Mouse (Mus musculus) G1E (cell line): Measurements from ENCODE around the gene Dnah1. TPM values are rescaled to one million over a fixed set of nuclear protein-coding genes. Genes with fewer than 3 reads are reported as not detected.

ENCODE experiments used
- ATAC-seq: 2 replicates; pipeline ENCODE4 v1.8.0; 2016; ENCODE audit warnings: mild to moderate bottlenecking; ENCODE audit not compliant: insufficient number of reproducible peaks, poor library complexity, low FRiP score, severe bottlenecking; ENCODE audit errors: extremely low read depth
- DNase-seq: peaks from one replicate; pipeline ENCODE4 v3.0.0; 2012; ENCODE audit warnings: low spot score
- H3K27me3 ChIP-seq: 2 replicates; pipeline ENCODE4 v1.6.1; 2012; ENCODE audit warnings: mild to moderate bottlenecking, low read length, inconsistent platforms; ENCODE audit not compliant: insufficient read depth
- H3K36me3 ChIP-seq: replicated peaks from 2 replicates; pipeline ENCODE3; 2012; ENCODE audit warnings: mild to moderate bottlenecking, inconsistent platforms
- H3K4me1 ChIP-seq: 2 replicates; pipeline ENCODE4 v1.6.1; 2012; ENCODE audit warnings: low read depth, low read length, inconsistent platforms, mixed read lengths; ENCODE audit not compliant: insufficient read depth
- H3K4me3 ChIP-seq: 2 replicates; pipeline ENCODE4 v1.5.1; 2012; ENCODE audit warnings: low read depth, mild to moderate bottlenecking, inconsistent platforms, low read length, moderate library complexity, mixed read lengths
- H3K9me3 ChIP-seq: replicated peaks from 2 replicates; pipeline ENCODE4 v1.6.1; 2012; ENCODE audit warnings: inconsistent platforms
- CTCF ChIP-seq: IDR thresholded peaks from 2 replicates; pipeline ENCODE4 v1.5.1; 2012; ENCODE audit warnings: low read depth, low read length, inconsistent platforms, mixed read lengths
- GATA1 ChIP-seq: IDR thresholded peaks from 2 replicates; pipeline ENCODE4 v1.6.1; 2012; ENCODE audit warnings: borderline replicate concordance, low read length, inconsistent platforms, mixed read lengths
- GATA2 ChIP-seq: IDR thresholded peaks from 2 replicates; pipeline ENCODE4 v1.6.1; 2012; ENCODE audit warnings: low read depth, low read length, inconsistent platforms, borderline replicate concordance
- POLR2AphosphoS5 ChIP-seq: IDR thresholded peaks from 2 replicates; pipeline ENCODE4 v1.6.1; 2012; ENCODE audit warnings: low read depth, low read length, inconsistent platforms; ENCODE audit not compliant: insufficient replicate concordance
- TAL1 ChIP-seq: conservative IDR thresholded peaks from 2 replicates; pipeline ENCODE4 v1.6.1; 2012; ENCODE audit warnings: low read depth, low read length, inconsistent platforms, mixed read lengths
- polyA plus RNA-seq: library from polyadenylated mRNA; stranded (reverse); fragments of >175 nt; gene quantifications from 2 replicates; pipeline ENCODE4 v1.2.3, GENCODE M21; 2012
- total RNA-seq, 2 experiments: library from RNA; stranded (forward) in 1 of 2; stranded (reverse) in 1 of 2; fragments of 200-1000 nt in 1 of 2; fragments of >200 nt in 1 of 2; fragmentation: Nextera tagmentation in 1 of 2; gene quantifications; 2 replicates each; pipeline ENCODE4 v1.2.3; 2014 to 2017

The Dnah1 gene
- total and polyA plus RNA-seq, 3 experiments: under 0.01 TPM; not detected in 2

GRCm38 (mm10) chr14:31217666-31218065, 106.0 kb downstream of the Dnah1 start, which contains the start of gene Sema3g:
Gene Sema3g, plus strand, starts transcription at chr14:31217860.
- H3K4me3 ChIP-seq: no peak within 1 kb of the TSS
- ATAC-seq (no peak), DNase-seq (no peak)
- peaks cover 75% of the 10 kb centered on the region for H3K27me3 ChIP-seq
- no peak for TF ChIP-seq TAL1
- TF ChIP-seq GATA2: no peak
- no peak for TF ChIP-seq GATA1
- no peak for TF ChIP-seq POLR2AphosphoS5
- no peak for TF ChIP-seq CTCF
- peaks cover 4% of the 10 kb centered on the region for H3K4me1 ChIP-seq
- H3K36me3 ChIP-seq: no peaks in the 10 kb centered on the region
- no peaks in the 10 kb centered on the region for H3K9me3 ChIP-seq

DNA sequence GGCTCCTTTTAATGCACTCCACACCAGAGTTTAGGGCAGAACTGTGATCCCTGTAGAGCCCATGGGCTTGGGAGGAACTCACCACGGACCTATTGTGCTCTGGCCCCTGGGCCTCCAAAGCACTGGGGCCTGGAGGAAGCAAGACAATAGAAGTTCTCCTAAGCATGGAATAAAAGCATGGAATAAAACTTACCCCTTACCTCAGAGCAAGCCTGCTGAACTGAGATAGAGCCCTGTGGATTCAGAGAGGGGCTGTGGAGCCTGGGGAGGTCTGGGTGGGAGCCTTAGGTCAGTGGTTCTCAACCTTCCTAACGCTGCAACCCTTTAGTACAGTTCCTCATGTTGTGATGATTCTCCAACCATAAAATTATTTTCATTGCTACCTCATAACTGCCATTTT, 106.8 kb downstream of the Dnah1 start, which contains the start of gene Nisch:
Gene Nisch, minus strand, starts transcription at position 101 of the 400 bp plus-strand sequence.
- Histone ChIP-seq H3K36me3 (no peaks in the 10 kb centered on the region), H3K27me3 (peaks cover 76% of the 10 kb centered on the region), H3K4me1 (peaks cover 4% of the 10 kb centered on the region), H3K9me3 (no peaks in the 10 kb centered on the region), H3K4me3 (no peak within 1 kb of the TSS)
- TF ChIP-seq CTCF (no peak), GATA1 (no peak), POLR2AphosphoS5 (no peak), GATA2 (no peak), TAL1 (no peak)
- DNase-seq: no peak
- no peak for ATAC-seq

GRCm38 (mm10) chr14:31215157-31216002, 108.3 kb downstream of the Dnah1 start:
- DNase-seq (peak; percentile 64), ATAC-seq (no peak)
- no peak overlapping the region for H3K4me3 ChIP-seq
- TF ChIP-seq CTCF: peak; percentile 49; the same call in 1 of the 2 replicates
- no peak for TF ChIP-seq POLR2AphosphoS5
- no peak for TF ChIP-seq GATA1
- TF ChIP-seq GATA2: no peak
- no peak for TF ChIP-seq TAL1
- H3K9me3 ChIP-seq: no peaks in the 10 kb centered on the region
- peaks cover 74% of the 10 kb centered on the region for H3K27me3 ChIP-seq
- no peaks in the 10 kb centered on the region for H3K36me3 ChIP-seq
- peaks cover 8% of the 10 kb centered on the region for H3K4me1 ChIP-seq

GRCm38 (mm10) chr14:31214684-31215083, 109.0 kb downstream of the Dnah1 start:
- no peaks in the 10 kb centered on the region for H3K9me3 ChIP-seq
- no peak for TF ChIP-seq CTCF
- TF ChIP-seq GATA2: no peak
- no peak for TF ChIP-seq TAL1
- no peak for TF ChIP-seq POLR2AphosphoS5
- DNase-seq (no peak), ATAC-seq (no peak)
- peaks cover 81% of the 10 kb centered on the region for H3K27me3 ChIP-seq
- H3K4me3 ChIP-seq: no peak overlapping the region
- peaks cover 8% of the 10 kb centered on the region for H3K4me1 ChIP-seq
- H3K36me3 ChIP-seq: no peaks in the 10 kb centered on the region

GRCm38 (mm10) chr14:31213868-31214267, 109.8 kb downstream of the Dnah1 start:
- no peak for DNase-seq
- H3K9me3 ChIP-seq: no peaks in the 10 kb centered on the region
- H3K27me3 ChIP-seq: peaks cover 75% of the 10 kb centered on the region
- H3K4me3 ChIP-seq: no peak overlapping the region
- no peaks in the 10 kb centered on the region for H3K36me3 ChIP-seq
- ATAC-seq: no peak
- H3K4me1 ChIP-seq: peaks cover 12% of the 10 kb centered on the region
- TF ChIP-seq TAL1 (no peak), CTCF (no peak)

GRCm38 (mm10) chr14:31212499-31212898, 111.2 kb downstream of the Dnah1 start:
- Histone ChIP-seq H3K4me3 (no peak overlapping the region), H3K4me1 (peaks cover 13% of the 10 kb centered on the region), H3K9me3 (no peaks in the 10 kb centered on the region), H3K27me3 (peaks cover 74% of the 10 kb centered on the region), H3K36me3 (no peaks in the 10 kb centered on the region)
- TF ChIP-seq CTCF: no peak
- TF ChIP-seq GATA2: no peak
- no peak for TF ChIP-seq POLR2AphosphoS5
- no peak for TF ChIP-seq TAL1
- TF ChIP-seq GATA1: no peak
- no peak for DNase-seq
- ATAC-seq: no peak
